Mouse (Mus musculus): ENCODE data around the gene Ugt1a6b. TPM values are rescaled to one million over a fixed set of nuclear protein-coding genes. Genes with fewer than 3 reads are reported as not detected.

Ugt1a6b gene
- polyA plus RNA-seq, 1 experiment from 2014 or later, result not detected

- Histone ChIP-seq H3K27ac (no peak overlapping the region), H3K9me3 (peaks cover 98% of the 10 kb centered on the region), H3K4me3 (no peak overlapping the region), H3K36me3 (no peaks in the 10 kb centered on the region), H3K27me3 (ENCODE audit: insufficient read depth, poor library complexity, severe bottlenecking) (no peaks in the 10 kb centered on the region), H3K4me1 (replicated peaks) (no peaks in the 10 kb centered on the region)
- no peak for DNase-seq (ENCODE audit: low spot score)
- 70% methylated on average over 14 of the region's 14 CpGs for WGBS
Observed at GRCm38 (mm10) chr1:88233421-88234247, 130.6 kb downstream of the Ugt1a6b start.

GRCm38 (mm10) chr1:88234248-88234610 lies 131.2 kb downstream of the Ugt1a6b start:
- WGBS, result 68% methylated on average over 4 of the region's 4 CpGs
- Histone ChIP-seq H3K27me3 (ENCODE audit: insufficient read depth, poor library complexity, severe bottlenecking) (no peaks in the 10 kb centered on the region), H3K9me3 (peaks cover 98% of the 10 kb centered on the region), H3K27ac (no peak overlapping the region), H3K4me1 (replicated peaks) (no peaks in the 10 kb centered on the region), H3K36me3 (no peaks in the 10 kb centered on the region), H3K4me3 (no peak overlapping the region)
- no peak for DNase-seq (ENCODE audit: low spot score)

GRCm38 (mm10) chr1:88234646-88235045 lies 131.6 kb downstream of the Ugt1a6b start:
- Histone ChIP-seq H3K4me3 (no peak overlapping the region), H3K9me3 (peaks cover 98% of the 10 kb centered on the region), H3K4me1 (replicated peaks) (no peaks in the 10 kb centered on the region), H3K27me3 (ENCODE audit: insufficient read depth, poor library complexity, severe bottlenecking) (no peaks in the 10 kb centered on the region), H3K36me3 (no peaks in the 10 kb centered on the region), H3K27ac (no peak overlapping the region)
- no peak for DNase-seq (ENCODE audit: low spot score)
- 48% methylated on average over 5 of the region's 5 CpGs for WGBS

- Histone ChIP-seq H3K4me3 (no peak overlapping the region), H3K27ac (no peak overlapping the region), H3K36me3 (no peaks in the 10 kb centered on the region), H3K27me3 (ENCODE audit: insufficient read depth, poor library complexity, severe bottlenecking) (no peaks in the 10 kb centered on the region), H3K4me1 (replicated peaks) (no peaks in the 10 kb centered on the region), H3K9me3 (peaks cover 98% of the 10 kb centered on the region)
- DNase-seq (ENCODE audit: low spot score), result no peak
- WGBS, result 65% methylated on average over 11 of the region's 11 CpGs
Observed at GRCm38 (mm10) chr1:88235046-88235893, 132.2 kb downstream of the Ugt1a6b start.

GRCm38 (mm10) chr1:88235894-88236415 lies 132.9 kb downstream of the Ugt1a6b start:
- 67% methylated on average over 4 of the region's 4 CpGs for WGBS
- H3K4me1 ChIP-seq (replicated peaks), result no peaks in the 10 kb centered on the region
- no peaks in the 10 kb centered on the region for H3K36me3 ChIP-seq
- no peaks in the 10 kb centered on the region for H3K27me3 ChIP-seq (ENCODE audit: insufficient read depth, poor library complexity, severe bottlenecking)
- H3K27ac ChIP-seq, result no peak overlapping the region
- DNase-seq (ENCODE audit: low spot score), result no peak
- H3K4me3 ChIP-seq, result no peak overlapping the region
- peaks cover 98% of the 10 kb centered on the region for H3K9me3 ChIP-seq

GRCm38 (mm10) chr1:88237311-88237710 lies 134.3 kb downstream of the Ugt1a6b start:
- WGBS, result 79% methylated on average over 5 of the region's 5 CpGs
- Histone ChIP-seq H3K4me3 (no peak overlapping the region), H3K9me3 (peaks cover 98% of the 10 kb centered on the region), H3K27me3 (ENCODE audit: insufficient read depth, poor library complexity, severe bottlenecking) (no peaks in the 10 kb centered on the region), H3K4me1 (replicated peaks) (no peaks in the 10 kb centered on the region), H3K36me3 (no peaks in the 10 kb centered on the region), H3K27ac (no peak overlapping the region)
- DNase-seq (ENCODE audit: low spot score), result no peak

- H3K36me3 ChIP-seq, result no peaks in the 10 kb centered on the region
- H3K4me1 ChIP-seq (replicated peaks), result no peaks in the 10 kb centered on the region
- H3K27me3 ChIP-seq (ENCODE audit: insufficient read depth, poor library complexity, severe bottlenecking), result no peaks in the 10 kb centered on the region
- H3K27ac ChIP-seq, result no peak overlapping the region
- DNase-seq (ENCODE audit: low spot score), result no peak
- H3K9me3 ChIP-seq, result peaks cover 97% of the 10 kb centered on the region
- H3K4me3 ChIP-seq, result no peak overlapping the region
- 80% methylated on average over 6 of the region's 6 CpGs for WGBS
Observed at GRCm38 (mm10) chr1:88238771-88239170, 135.7 kb downstream of the Ugt1a6b start.

GRCm38 (mm10) chr1:88240072-88240471 lies 137.0 kb downstream of the Ugt1a6b start:
- no peak overlapping the region for H3K27ac ChIP-seq
- 75% methylated on average over 5 of the region's 5 CpGs for WGBS
- no peak for DNase-seq (ENCODE audit: low spot score)
- H3K36me3 ChIP-seq, result no peaks in the 10 kb centered on the region
- no peaks in the 10 kb centered on the region for H3K27me3 ChIP-seq (ENCODE audit: insufficient read depth, poor library complexity, severe bottlenecking)
- peaks cover 97% of the 10 kb centered on the region for H3K9me3 ChIP-seq
- H3K4me3 ChIP-seq, result no peak overlapping the region
- H3K4me1 ChIP-seq (replicated peaks), result no peaks in the 10 kb centered on the region

- Histone ChIP-seq H3K9me3 (peaks cover 97% of the 10 kb centered on the region), H3K27ac (no peak overlapping the region), H3K36me3 (no peaks in the 10 kb centered on the region), H3K4me3 (no peak overlapping the region), H3K4me1 (replicated peaks) (no peaks in the 10 kb centered on the region), H3K27me3 (ENCODE audit: insufficient read depth, poor library complexity, severe bottlenecking) (no peaks in the 10 kb centered on the region)
- DNase-seq (ENCODE audit: low spot score), result no peak
- 77% methylated on average over 4 of the region's 4 CpGs for WGBS
Observed at GRCm38 (mm10) chr1:88240579-88240978, 137.5 kb downstream of the Ugt1a6b start.

GRCm38 (mm10) chr1:88243861-88244260 lies 140.8 kb downstream of the Ugt1a6b start:
- DNase-seq (ENCODE audit: low spot score), result no peak
- Histone ChIP-seq H3K4me3 (no peak overlapping the region), H3K4me1 (replicated peaks) (no peaks in the 10 kb centered on the region), H3K36me3 (no peaks in the 10 kb centered on the region), H3K27ac (no peak overlapping the region), H3K9me3 (peaks cover 99% of the 10 kb centered on the region), H3K27me3 (ENCODE audit: insufficient read depth, poor library complexity, severe bottlenecking) (no peaks in the 10 kb centered on the region)
- 64% methylated on average over 5 of the region's 5 CpGs for WGBS

- H3K27ac ChIP-seq, result no peak overlapping the region
- 79% methylated on average over 6 of the region's 6 CpGs for WGBS
- H3K9me3 ChIP-seq, result peaks cover 99% of the 10 kb centered on the region
- H3K36me3 ChIP-seq, result no peaks in the 10 kb centered on the region
- DNase-seq (ENCODE audit: low spot score), result no peak
- H3K4me1 ChIP-seq (replicated peaks), result no peaks in the 10 kb centered on the region
- no peak overlapping the region for H3K4me3 ChIP-seq
- no peaks in the 10 kb centered on the region for H3K27me3 ChIP-seq (ENCODE audit: insufficient read depth, poor library complexity, severe bottlenecking)
Observed at GRCm38 (mm10) chr1:88245881-88246280, 142.8 kb downstream of the Ugt1a6b start.

- Histone ChIP-seq H3K27ac (no peak overlapping the region), H3K27me3 (ENCODE audit: insufficient read depth, poor library complexity, severe bottlenecking) (no peaks in the 10 kb centered on the region), H3K4me3 (no peak overlapping the region), H3K4me1 (replicated peaks) (no peaks in the 10 kb centered on the region), H3K36me3 (no peaks in the 10 kb centered on the region), H3K9me3 (peaks cover 99% of the 10 kb centered on the region)
- no peak for DNase-seq (ENCODE audit: low spot score)
- WGBS, result 44% methylated on average over 6 of the region's 6 CpGs
Observed at GRCm38 (mm10) chr1:88246386-88246785, 143.3 kb downstream of the Ugt1a6b start.

- H3K27ac ChIP-seq, result no peak overlapping the region
Observed at GRCm38 (mm10) chr1:88247660-88248059, 144.6 kb downstream of the Ugt1a6b start.

More at GRCm38 (mm10) chr1:88247660-88248059, 144.6 kb downstream of the Ugt1a6b start:
- Histone ChIP-seq H3K27me3 (ENCODE audit: insufficient read depth, poor library complexity, severe bottlenecking) (no peaks in the 10 kb centered on the region), H3K9me3 (peaks cover 97% of the 10 kb centered on the region), H3K4me3 (no peak overlapping the region), H3K36me3 (no peaks in the 10 kb centered on the region), H3K4me1 (replicated peaks) (no peaks in the 10 kb centered on the region)
- no peak for DNase-seq (ENCODE audit: low spot score)
- 54% methylated on average over 2 of the region's 2 CpGs for WGBS

Measured in hindbrain, embryonic 10.5 days (tissue).